Mouse (Mus musculus) midbrain, embryonic 11.5 days (tissue): ENCODE data around the gene Epas1. TPM values are rescaled to one million over a fixed set of nuclear protein-coding genes. Genes with fewer than 3 reads are reported as not detected.

Experiments used
- ATAC-seq: fragments of 200-750 bp; cut with Nextera tagmentation; 2 replicates; pipeline ENCODE4 v1.8.0; 2017; ENCODE audit warnings: moderate TSS enrichment, moderate library complexity; ENCODE audit not compliant: low FRiP score
- DNase-seq: peaks from one replicate; pipeline ENCODE4 v3.0.0; 2015; ENCODE audit warnings: low spot score; ENCODE audit errors: missing footprints
- H3K27ac ChIP-seq: fragments of 300-500 bp; sonication (generic); 2 replicates; pipeline ENCODE4 v1.5.1; 2014; ENCODE audit warnings: low read depth, low read length
- H3K27me3 ChIP-seq: fragments of 300-500 bp; sonication (generic); 2 replicates; pipeline ENCODE4 v1.6.1; 2014; ENCODE audit warnings: mild to moderate bottlenecking, low read length, moderate library complexity, mixed read lengths; ENCODE audit not compliant: control insufficient read depth, insufficient read depth
- H3K36me3 ChIP-seq: fragments of 300-500 bp; sonication (generic); 2 replicates; pipeline ENCODE4 v1.6.1; 2014; ENCODE audit warnings: mild to moderate bottlenecking, low read length, moderate library complexity, mixed read lengths; ENCODE audit not compliant: control insufficient read depth, insufficient read depth
- H3K4me1 ChIP-seq: fragments of 300-500 bp; sonication (generic); 2 replicates; pipeline ENCODE4 v1.6.1; 2014; ENCODE audit warnings: low read length; ENCODE audit not compliant: control insufficient read depth, insufficient read depth
- H3K4me2 ChIP-seq: fragments of 300-500 bp; sonication (generic); 2 replicates; pipeline ENCODE4 v1.6.1; 2014; ENCODE audit warnings: mild to moderate bottlenecking, moderate library complexity
- H3K4me3 ChIP-seq: fragments of 300-500 bp; sonication (generic); 2 replicates; pipeline ENCODE4 v1.5.1; 2014; ENCODE audit warnings: low read depth, low read length
- H3K9ac ChIP-seq: fragments of 300-500 bp; sonication (generic); 2 replicates; pipeline ENCODE4 v1.6.1; 2014; ENCODE audit warnings: low read length
- H3K9me3 ChIP-seq: fragments of 300-500 bp; sonication (generic); 2 replicates; pipeline ENCODE4 v1.6.1; 2016; ENCODE audit warnings: low read length; ENCODE audit not compliant: control insufficient read depth
- WGBS: fragments of 180-500 bp; shearing (Covaris S2); extraction: QIAGEN DNeasy Blood & Tissue Kit; methylation state at CpG from one replicate; pipeline ENCODE4 v1.1.7; 2014; 5-methylcytosine and 5-hydroxymethylcytosine counted together
- polyA plus RNA-seq: library from polyadenylated mRNA; unstranded; fragments of >200 nt; fragmentation: Nextera tagmentation; extraction: Ambion mirVana; gene quantifications from 2 replicates; pipeline ENCODE4 v1.2.1, GENCODE M21; 2014

Epas1 gene
- polyA plus RNA-seq: 7.3 and 8.6 TPM in 2 replicates

GRCm38 (mm10) chr17:86753130-86753821, at the start of gene Epas1:
Epas1 (plus strand) TSS chr17:86753700.
- Histone ChIP-seq H3K36me3 (no peaks in the 10 kb centered on the region), H3K4me2 (peak within 1 kb of the TSS; percentile 76), H3K4me3 (peak within 1 kb of the TSS; percentile 51), H3K9me3 (no peaks in the 10 kb centered on the region), H3K9ac (peak within 1 kb of the TSS; percentile 47), H3K4me1 (peaks cover 14% of the 10 kb centered on the region), H3K27ac (no peak within 1 kb of the TSS), H3K27me3 (peaks cover 42% of the 10 kb centered on the region)
- DNase-seq (peak; percentile 98), ATAC-seq (peak; percentile 98)
- under 1% methylated on average over 47 of the region's 60 CpGs for WGBS

GRCm38 (mm10) chr17:86705236-86705635, 48.3 kb upstream of the Epas1 start:
- no peak for ATAC-seq
- Histone ChIP-seq H3K4me2 (no peak overlapping the region), H3K4me3 (no peak overlapping the region), H3K27ac (no peak overlapping the region), H3K9me3 (no peaks in the 10 kb centered on the region), H3K27me3 (no peaks in the 10 kb centered on the region), H3K4me1 (no peaks in the 10 kb centered on the region), H3K36me3 (no peaks in the 10 kb centered on the region), H3K9ac (no peak overlapping the region)
- DNase-seq: no peak
- WGBS: 88% methylated on average over 3 of the region's 3 CpGs

- ATAC-seq: no peak
- WGBS: 83% methylated on average over 1 of the region's 1 CpGs
- H3K9ac ChIP-seq: no peak overlapping the region
- no peaks in the 10 kb centered on the region for H3K4me1 ChIP-seq
- H3K4me2 ChIP-seq: no peak overlapping the region
- H3K36me3 ChIP-seq: no peaks in the 10 kb centered on the region
- no peaks in the 10 kb centered on the region for H3K9me3 ChIP-seq
- no peak for DNase-seq
- no peak overlapping the region for H3K4me3 ChIP-seq
- H3K27ac ChIP-seq: no peak overlapping the region
- no peaks in the 10 kb centered on the region for H3K27me3 ChIP-seq
Observed at GRCm38 (mm10) chr17:86706467-86706866, 47.0 kb upstream of the Epas1 start.

GRCm38 (mm10) chr17:86709803-86710202, 43.7 kb upstream of the Epas1 start:
- no peak overlapping the region for H3K27ac ChIP-seq
- no peaks in the 10 kb centered on the region for H3K9me3 ChIP-seq
- DNase-seq (no peak), ATAC-seq (no peak)
- no peak overlapping the region for H3K4me2 ChIP-seq
- H3K9ac ChIP-seq: no peak overlapping the region
- WGBS: 79% methylated on average over 8 of the region's 8 CpGs
- no peaks in the 10 kb centered on the region for H3K4me1 ChIP-seq
- no peak overlapping the region for H3K4me3 ChIP-seq
- H3K27me3 ChIP-seq: no peaks in the 10 kb centered on the region
- H3K36me3 ChIP-seq: no peaks in the 10 kb centered on the region

GRCm38 (mm10) chr17:86710379-86710778, 43.1 kb upstream of the Epas1 start:
- H3K4me3 ChIP-seq: no peak overlapping the region
- H3K9ac ChIP-seq: no peak overlapping the region
- ATAC-seq: no peak

GRCm38 (mm10) chr17:86711949-86712348, 41.6 kb upstream of the Epas1 start:
- Histone ChIP-seq H3K4me3 (no peak overlapping the region), H3K27ac (no peak overlapping the region), H3K27me3 (no peaks in the 10 kb centered on the region), H3K36me3 (no peaks in the 10 kb centered on the region), H3K9me3 (no peaks in the 10 kb centered on the region), H3K9ac (no peak overlapping the region), H3K4me2 (no peak overlapping the region), H3K4me1 (no peaks in the 10 kb centered on the region)
- ATAC-seq (no peak), DNase-seq (no peak)
- 86% methylated on average over 5 of the region's 5 CpGs for WGBS

More at GRCm38 (mm10) chr17:86710379-86710778, 43.1 kb upstream of the Epas1 start:
- no peak for DNase-seq
- H3K27ac ChIP-seq: no peak overlapping the region
- H3K4me2 ChIP-seq: no peak overlapping the region
- 83% methylated on average over 8 of the region's 8 CpGs for WGBS
- no peaks in the 10 kb centered on the region for H3K4me1 ChIP-seq
- H3K27me3 ChIP-seq: no peaks in the 10 kb centered on the region
- H3K36me3 ChIP-seq: no peaks in the 10 kb centered on the region
- H3K9me3 ChIP-seq: no peaks in the 10 kb centered on the region

GRCm38 (mm10) chr17:86712601-86713000, 40.9 kb upstream of the Epas1 start:
- ATAC-seq (no peak), DNase-seq (no peak)
- Histone ChIP-seq H3K4me3 (no peak overlapping the region), H3K9me3 (no peaks in the 10 kb centered on the region), H3K27ac (no peak overlapping the region), H3K36me3 (no peaks in the 10 kb centered on the region), H3K4me2 (no peak overlapping the region), H3K4me1 (no peaks in the 10 kb centered on the region), H3K9ac (no peak overlapping the region), H3K27me3 (no peaks in the 10 kb centered on the region)
- WGBS: 92% methylated on average over 8 of the region's 8 CpGs

GRCm38 (mm10) chr17:86713591-86713990, 39.9 kb upstream of the Epas1 start:
- ATAC-seq: no peak

GRCm38 (mm10) chr17:86724786-86725415, 28.6 kb upstream of the Epas1 start:
- ATAC-seq (no peak), DNase-seq (peak; percentile 69)
- 77% methylated on average over 8 of the region's 8 CpGs for WGBS
- no peak overlapping the region for H3K27ac ChIP-seq
- no peak overlapping the region for H3K4me2 ChIP-seq
- no peaks in the 10 kb centered on the region for H3K27me3 ChIP-seq
- H3K36me3 ChIP-seq: no peaks in the 10 kb centered on the region
- no peak overlapping the region for H3K4me3 ChIP-seq
- H3K9ac ChIP-seq: no peak overlapping the region
- H3K9me3 ChIP-seq: no peaks in the 10 kb centered on the region
- H3K4me1 ChIP-seq: no peaks in the 10 kb centered on the region

More at GRCm38 (mm10) chr17:86713591-86713990, 39.9 kb upstream of the Epas1 start:
- Histone ChIP-seq H3K27ac (no peak overlapping the region), H3K4me2 (no peak overlapping the region), H3K4me1 (no peaks in the 10 kb centered on the region), H3K4me3 (no peak overlapping the region), H3K9ac (no peak overlapping the region), H3K36me3 (no peaks in the 10 kb centered on the region), H3K27me3 (no peaks in the 10 kb centered on the region), H3K9me3 (no peaks in the 10 kb centered on the region)
- WGBS: 29% methylated on average over 8 of the region's 8 CpGs
- no peak for DNase-seq
